Mouse (Mus musculus): ENCODE measurements at regions not wholly inside any gene's neighbourhood (a gene's known extent, or its start where the extent isn't known, plus 50 kb on each side); places are given as distances from the start of the nearest gene placed in this dataset.
A peak's percentile ranks its signal among the peaks of the same experiment; 100 is the strongest.
"Not testable (repeated sequence)": the region's sequence is repeated elsewhere in the genome, so short reads cannot be mapped to it uniquely, and the experiment has no call there.

GRCm38 (mm10) chr17:85881636-85882170, 193.6 kb upstream of the Six2 start:
- no peak for DNase-seq (ENCODE audit: low read depth, low spot score)

GRCm38 (mm10) chr17:85881046-85881445, 193.0 kb upstream of the Six2 start:
- DNase-seq (ENCODE audit: low read depth, low spot score), result no peak

DNA sequence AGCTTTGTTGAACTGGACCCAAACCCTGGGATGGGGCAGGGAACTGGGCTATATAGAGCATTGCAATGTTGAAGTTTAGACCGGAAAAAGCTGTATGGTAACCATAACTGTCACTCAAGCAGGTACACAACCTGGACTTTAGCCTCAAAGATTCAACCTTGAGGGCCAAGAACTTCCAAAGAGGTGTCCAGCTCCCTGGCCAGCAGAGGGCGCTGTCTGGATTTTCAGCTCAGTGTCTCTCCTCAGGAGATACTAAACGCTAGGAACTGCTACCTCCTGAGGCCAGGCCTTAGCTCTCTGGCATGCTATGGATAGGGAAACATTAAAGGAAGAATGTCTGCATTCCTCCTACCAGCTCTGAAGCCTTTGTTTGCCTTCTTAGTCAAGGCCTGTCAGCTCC, 189.4 kb upstream of the Six2 start:
- peak; percentile 9 for DNase-seq (ENCODE audit: low read depth, low spot score)

DNA sequence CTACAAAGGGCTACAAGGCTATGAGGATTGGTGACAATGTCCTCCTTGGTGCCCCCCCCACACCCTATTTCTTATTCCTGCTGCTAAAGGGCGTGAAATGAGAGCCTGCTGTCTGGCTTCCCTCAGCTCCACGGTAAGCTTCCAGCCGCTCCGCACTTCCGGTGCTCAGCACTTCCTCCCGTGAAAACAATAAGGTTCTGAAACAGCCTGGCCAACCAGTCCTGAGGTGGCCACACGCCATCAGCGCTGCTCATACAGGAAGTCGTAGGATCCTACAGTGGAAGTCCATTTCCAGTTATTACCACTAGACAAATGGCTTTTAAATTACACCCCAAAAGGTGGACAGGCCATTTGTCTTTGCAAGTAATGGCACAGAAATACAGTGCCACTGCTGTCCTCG, 188.8 kb upstream of the Six2 start:
- DNase-seq (ENCODE audit: low read depth, low spot score), result no peak

DNA sequence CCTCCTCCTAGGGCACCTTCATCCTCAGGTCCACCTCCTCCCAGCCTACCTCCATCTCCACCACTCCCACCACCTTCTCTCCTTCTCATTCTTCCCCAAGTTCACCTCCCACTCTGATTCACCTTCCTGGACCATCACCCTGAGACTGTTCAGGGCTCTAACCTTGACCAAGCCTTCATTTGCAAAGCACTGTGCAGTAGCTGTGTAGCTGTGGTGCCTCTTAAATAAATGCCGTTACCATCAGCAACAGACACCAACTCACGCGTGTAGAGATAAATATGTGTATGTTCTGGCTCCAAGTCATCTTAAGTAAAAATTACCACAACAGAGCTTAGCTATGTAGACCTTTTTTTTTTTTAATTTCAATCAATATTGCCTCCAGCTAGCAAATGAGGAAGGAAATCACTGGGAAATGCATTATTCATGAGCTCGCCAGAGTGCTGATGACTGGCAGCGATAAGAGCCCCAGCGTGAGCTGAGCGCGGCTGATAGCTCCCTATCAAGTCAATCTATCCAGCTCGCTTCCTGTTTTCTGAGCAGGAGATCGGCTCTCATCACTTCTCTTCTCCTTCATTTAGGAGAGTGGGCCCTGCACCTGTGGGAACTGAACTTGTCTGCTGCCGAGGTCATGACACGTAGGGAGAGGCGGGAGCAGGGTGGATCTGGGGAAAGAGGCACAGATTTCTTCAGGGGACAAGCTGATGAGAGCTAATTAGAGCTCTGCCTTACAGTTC, 185.9 kb upstream of the Six2 start:
- DNase-seq (ENCODE audit: low read depth, low spot score), result peak; percentile 13

- DNase-seq (ENCODE audit: low read depth, low spot score), result no peak
Observed at GRCm38 (mm10) chr17:85872903-85873413, 184.9 kb upstream of the Six2 start.

DNA sequence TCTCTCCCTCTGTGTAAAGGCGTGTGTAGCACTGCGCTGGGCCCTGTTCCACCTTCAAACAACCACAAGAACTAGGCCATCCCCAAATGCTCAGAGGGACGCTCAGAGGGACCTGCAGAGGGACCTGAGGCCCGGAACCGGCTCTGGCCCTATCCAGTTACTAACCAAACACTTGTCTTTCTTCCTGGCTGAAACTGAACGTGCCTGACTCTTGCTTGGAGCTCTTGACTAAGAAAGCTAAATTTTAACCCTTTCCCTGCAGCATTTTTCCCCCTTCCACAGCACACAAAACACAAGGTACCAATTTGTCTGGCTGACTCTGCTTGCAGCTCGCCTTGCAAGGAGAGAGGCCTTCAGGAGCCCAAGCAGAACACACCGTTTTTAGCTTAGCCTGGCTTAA, 182.3 kb upstream of the Six2 start:
- no peak for DNase-seq (ENCODE audit: low read depth, low spot score)

GRCm38 (mm10) chr17:85869179-85869578, 181.1 kb upstream of the Six2 start:
- no peak for DNase-seq (ENCODE audit: low read depth, low spot score)

GRCm38 (mm10) chr17:85867945-85868616, 180.0 kb upstream of the Six2 start:
- no peak for DNase-seq (ENCODE audit: low read depth, low spot score)

GRCm38 (mm10) chr17:85866581-85866980, 178.5 kb upstream of the Six2 start:
- DNase-seq (ENCODE audit: low read depth, low spot score), result no peak

GRCm38 (mm10) chr17:85865940-85866339, 177.9 kb upstream of the Six2 start:
- no peak for DNase-seq (ENCODE audit: low read depth, low spot score)

DNA sequence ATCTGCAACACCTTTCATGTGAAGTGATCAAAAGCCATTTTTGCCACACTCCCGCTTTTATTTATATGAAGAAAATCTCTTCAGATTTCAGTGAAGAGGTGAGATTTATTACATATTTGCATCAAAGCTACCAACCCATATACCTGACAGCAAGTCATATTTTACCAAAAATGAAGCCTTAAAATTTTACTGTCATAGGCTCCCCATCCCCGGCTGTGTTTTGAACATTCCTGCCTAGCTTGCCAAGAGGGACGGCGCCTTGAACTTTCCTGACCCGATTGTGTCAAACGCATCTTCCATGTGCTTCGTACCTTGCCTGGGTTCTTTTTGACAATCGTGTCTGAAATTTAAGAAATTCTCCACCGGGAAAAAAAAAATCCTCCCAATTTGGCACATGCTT, 173.3 kb upstream of the Six2 start:
- no peak for DNase-seq (ENCODE audit: low read depth, low spot score)

GRCm38 (mm10) chr17:85860797-85861196, 172.7 kb upstream of the Six2 start:
- no peak for DNase-seq (ENCODE audit: low read depth, low spot score)

DNA sequence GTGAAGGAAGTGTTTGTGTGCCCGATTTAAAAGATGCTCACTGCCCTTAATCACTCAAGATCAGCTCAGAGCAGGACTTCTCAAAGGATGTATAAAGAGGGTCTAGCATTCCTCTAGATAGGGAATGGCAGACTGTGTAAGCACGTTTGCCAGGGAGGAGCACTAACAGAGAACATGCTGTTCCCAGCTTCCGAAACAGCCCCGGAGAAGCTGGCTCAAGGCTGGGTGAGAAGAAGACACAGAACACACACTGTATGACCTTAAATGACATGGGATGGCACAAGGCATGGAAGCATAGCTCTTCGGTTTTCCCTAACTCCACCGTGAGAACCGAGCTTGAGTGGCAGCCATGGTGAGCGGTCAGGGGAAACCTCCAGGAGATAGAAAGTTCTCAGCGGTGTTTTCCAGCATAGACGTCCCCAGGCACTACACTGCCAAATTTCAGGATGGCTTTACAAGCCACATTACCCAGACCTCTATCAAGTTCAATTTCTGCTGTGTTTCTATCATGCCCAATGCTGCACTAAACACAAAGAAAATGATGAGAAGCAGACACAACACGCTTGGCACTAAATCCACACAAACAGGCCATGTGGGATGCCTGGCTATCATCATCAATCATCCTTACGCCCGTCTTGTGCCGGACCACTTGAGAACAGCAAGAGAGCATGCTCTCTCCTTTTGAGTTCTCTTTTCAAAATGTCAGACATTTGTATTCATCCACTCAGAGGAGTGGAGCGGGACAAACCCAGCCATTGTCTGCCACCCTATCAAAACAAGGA, 172.0 kb upstream of the Six2 start:
- DNase-seq (ENCODE audit: low read depth, low spot score), result no peak

DNA sequence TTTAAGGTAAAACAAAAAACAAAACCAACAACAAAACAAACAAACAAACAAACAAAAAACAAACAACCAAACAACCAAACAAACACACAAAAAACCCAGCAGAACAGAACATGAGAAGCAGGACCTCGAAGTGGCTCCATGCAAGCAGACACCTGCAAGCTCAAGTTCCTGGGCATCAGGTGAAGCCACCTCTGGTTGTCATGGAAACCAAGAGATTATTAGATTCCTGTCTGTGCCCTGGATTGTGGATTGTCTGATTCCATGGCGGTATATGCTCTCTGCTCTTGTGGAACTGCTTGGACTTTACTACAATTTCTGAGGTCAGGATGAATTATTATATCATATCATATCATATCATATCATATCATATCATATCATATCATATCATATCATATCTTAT, 170.4 kb upstream of the Six2 start:
- no peak for DNase-seq (ENCODE audit: low read depth, low spot score)

- DNase-seq (ENCODE audit: low read depth, low spot score), result no peak
Observed at GRCm38 (mm10) chr17:85857705-85858472, 169.8 kb upstream of the Six2 start.

- DNase-seq (ENCODE audit: low read depth, low spot score), result not testable (repeated sequence)
Observed at GRCm38 (mm10) chr17:85856894-85857293, 168.8 kb upstream of the Six2 start.

GRCm38 (mm10) chr17:85853156-85853555, 165.1 kb upstream of the Six2 start:
- DNase-seq (ENCODE audit: low read depth, low spot score), result no peak

DNA sequence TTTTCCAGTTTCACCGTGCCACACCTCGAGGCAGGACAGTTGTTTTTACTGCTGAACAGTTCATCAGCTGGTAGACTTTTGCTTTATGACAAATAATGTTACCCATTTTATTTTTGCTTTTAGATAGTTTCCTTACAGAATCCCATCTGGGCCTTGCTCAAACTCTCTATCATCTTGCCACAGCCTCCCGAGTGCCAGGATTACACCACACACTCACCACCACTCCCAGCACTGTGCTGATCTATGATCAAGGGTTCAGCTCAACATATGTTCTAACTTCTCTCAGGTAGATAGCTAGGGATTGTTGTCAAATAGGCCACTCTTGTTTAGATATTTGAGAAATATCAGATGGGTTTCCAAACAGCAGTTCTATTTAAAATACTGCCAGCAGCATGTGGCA, 160.5 kb upstream of the Six2 start:
- DNase-seq (ENCODE audit: low read depth, low spot score), result no peak

DNA sequence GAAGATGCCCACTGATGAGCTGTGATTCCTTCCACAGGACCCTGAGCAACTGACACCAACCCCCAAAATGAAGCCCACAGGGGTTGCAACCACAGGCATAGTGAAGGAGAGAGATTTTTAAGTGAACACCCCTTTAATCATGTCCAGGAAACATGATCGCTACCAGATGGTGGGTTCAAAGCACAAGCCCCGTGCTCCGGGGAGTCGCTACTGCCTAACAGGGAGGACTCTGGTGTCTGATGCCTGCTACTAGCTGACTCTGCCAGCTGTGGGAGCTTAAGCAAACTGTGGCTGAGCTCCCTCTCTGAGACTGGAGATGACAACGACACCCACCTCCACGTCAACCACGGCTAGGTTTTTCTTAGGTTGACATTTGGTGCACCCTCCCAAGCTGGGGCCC, 159.7 kb upstream of the Six2 start:
- no peak for DNase-seq (ENCODE audit: low read depth, low spot score)

DNA sequence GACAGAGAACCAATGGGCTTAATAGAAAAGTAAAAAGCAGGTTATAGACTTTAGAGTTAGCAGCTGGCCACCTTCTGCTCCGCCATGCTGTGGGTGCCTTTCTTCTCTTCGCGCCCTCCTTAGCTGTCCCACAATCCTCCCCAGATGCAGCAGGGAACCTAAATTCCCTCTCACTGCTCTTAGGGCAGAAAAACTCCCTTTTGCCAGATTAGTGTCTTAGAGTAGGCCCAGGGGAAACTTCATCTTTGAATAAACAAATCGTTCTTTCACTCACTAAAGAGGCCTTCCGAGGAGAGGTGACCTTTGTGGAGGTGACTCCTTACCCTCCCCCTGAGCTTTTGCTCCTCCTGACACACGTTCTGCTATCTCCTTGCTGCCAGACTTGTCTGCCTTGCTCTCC, 157.0 kb upstream of the Six2 start:
- DNase-seq (ENCODE audit: low read depth, low spot score), result no peak
